Mouse (Mus musculus): Measurements from ENCODE around the gene Zfp791.
"Not testable (repeated sequence)": the region's sequence is repeated elsewhere in the genome, so short reads cannot be mapped to it uniquely, and the experiment has no call there.

The Zfp791 gene

GRCm38 (mm10) chr8:85122995-85123394 lies at the start of gene Zfp791:
Gene Zfp791, minus strand, starts transcription at chr8:85123095.
- no peak for DNase-seq (ENCODE audit: low spot score in 2 of 2)

DNA sequence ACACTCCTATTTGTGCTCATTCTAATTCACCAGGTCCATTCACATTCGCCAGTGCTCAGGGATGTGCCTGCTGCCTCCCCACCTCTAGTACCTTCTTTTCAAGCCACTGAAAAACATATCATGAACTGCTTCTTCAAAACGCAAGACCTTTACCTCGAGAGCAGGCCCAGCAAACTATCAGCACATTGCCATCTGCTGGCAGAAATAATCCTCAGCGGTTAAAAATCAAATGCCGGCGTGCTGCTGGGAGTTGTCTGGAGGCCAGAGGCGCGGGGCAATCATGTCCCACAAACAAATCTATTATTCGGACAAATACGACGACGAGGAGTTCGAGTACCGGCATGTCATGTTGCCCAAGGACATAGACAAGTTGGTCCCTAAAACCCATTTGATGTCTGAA lies 48.4 kb upstream of the Zfp791 start:
- DNase-seq (ENCODE audit: low spot score in 2 of 2): peak in 1 of 2 experiments; percentile 10

GRCm38 (mm10) chr8:85151624-85152023 lies 28.7 kb upstream of the Zfp791 start, which contains the start of gene Cks1brt:
Gene Cks1brt, plus strand, starts transcription at chr8:85151924.
- DNase-seq (ENCODE audit: low spot score in 2 of 2): no peak

DNA sequence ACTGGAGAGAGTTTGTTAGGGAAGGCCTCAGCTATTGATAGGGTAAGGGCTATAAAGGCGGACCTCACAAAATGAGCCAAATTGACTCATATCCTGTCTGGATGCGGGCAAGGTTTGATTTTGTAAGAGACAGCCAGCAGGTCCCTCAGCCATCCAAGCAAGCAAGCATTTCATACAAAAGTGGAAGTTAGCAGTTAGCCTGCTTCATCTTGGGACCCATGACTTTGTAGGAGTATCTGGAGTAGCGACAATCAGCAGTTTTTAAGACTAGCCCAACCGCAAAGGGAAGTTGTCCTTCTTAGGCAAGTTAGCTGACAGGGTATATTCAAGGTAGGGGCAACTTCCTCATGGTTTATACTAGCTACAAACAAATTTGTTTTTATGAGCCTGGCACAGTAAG lies 19.6 kb upstream of the Zfp791 start:
- no peak for DNase-seq (ENCODE audit: low spot score in 2 of 2)

- not testable (repeated sequence) for DNase-seq (ENCODE audit: low spot score in 2 of 2)
Observed at GRCm38 (mm10) chr8:85135690-85136089, 12.8 kb upstream of the Zfp791 start.

GRCm38 (mm10) chr8:85132335-85132734 lies 9.4 kb upstream of the Zfp791 start:
- DNase-seq (ENCODE audit: low spot score in 2 of 2): no peak

DNA sequence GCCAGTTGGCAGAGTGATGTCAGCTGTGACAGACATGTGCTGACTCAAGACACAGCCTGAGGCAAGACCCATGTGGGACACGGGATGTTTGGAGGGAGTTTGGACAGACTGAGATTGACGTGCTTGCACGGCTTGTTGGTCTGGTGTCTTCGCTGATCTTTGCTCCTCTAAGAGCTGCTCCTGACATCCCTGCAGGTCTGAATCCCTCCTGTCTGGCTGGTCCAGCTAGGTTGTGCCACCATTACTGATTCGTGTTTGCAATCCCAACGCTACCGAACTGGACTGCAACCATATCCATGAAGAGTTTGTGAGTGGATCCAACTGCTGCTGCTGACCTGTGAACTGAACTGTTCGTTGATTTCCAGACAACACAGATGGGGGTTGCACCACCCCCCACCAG lies 796 bp upstream of the Zfp791 start:
- DNase-seq (ENCODE audit: low spot score in 2 of 2): no peak

- not testable (repeated sequence) for DNase-seq (ENCODE audit: low spot score in 2 of 2)
Observed at GRCm38 (mm10) chr8:85120251-85120650, 2.6 kb downstream of the Zfp791 start.

DNA sequence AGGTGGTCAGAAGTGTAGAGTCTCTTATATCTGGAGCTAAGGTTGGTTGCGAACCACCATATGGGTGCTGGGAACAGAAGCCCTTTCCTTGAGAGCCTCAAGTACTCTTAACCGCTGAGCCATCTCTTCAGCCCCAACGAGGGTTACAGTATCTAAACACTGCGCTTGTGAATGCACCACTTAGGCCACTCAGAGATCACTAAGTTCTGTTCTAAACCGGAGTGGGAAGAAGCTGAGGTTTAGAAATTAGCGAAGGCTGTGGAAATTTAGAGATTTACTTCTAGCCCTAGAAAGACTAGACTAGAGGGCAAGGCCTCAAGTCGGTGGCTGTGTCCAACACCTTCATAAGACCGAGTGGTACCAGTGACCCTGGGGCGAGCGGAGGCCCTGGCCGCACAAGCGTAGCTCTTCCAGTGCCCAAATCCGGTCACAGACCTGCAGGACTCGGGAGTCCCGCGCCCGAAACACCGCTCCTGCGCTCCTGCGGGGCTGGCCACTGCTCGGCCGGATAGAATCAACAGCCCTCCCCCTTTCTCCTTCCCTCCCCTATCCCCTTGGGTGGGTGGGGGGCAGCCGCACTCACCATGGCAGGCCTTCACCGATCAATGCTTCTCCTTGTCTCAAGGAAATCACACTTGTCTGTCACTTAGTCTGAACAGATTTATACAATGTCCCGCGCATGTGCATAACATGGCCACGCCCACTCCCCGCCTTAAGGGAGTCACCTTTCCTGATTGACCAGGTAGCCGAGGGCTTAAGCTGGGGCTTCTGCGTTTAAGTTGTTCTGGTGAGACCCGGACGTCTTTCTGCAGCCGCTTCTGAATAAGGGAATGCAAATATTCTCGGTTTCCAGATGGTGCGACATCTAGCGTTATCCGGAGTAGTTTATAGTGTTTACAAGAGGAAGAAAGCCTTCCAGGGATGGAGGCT lies 3.6 kb downstream of the Zfp791 start:
- DNase-seq (ENCODE audit: low spot score in 2 of 2): no peak

DNA sequence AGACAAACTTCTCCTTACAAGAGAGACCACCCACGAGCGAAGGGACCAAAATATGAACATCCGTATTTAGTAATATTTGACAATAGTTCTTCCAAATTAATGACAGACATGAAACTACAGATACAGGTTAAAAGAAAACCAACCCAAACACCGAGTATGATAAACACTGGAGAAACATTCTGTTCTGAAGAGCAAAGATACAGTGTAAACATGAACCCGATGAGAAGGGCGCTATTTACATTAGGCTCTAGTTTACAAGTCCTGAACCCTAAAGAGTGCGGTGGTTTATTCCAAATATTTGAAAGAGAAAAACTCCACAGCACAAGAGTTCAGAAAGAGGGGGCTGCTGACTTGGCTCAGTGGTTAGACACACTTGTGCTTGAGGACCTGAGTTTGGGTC lies 5.9 kb downstream of the Zfp791 start:
- DNase-seq (ENCODE audit: low spot score in 2 of 2): no peak

DNA sequence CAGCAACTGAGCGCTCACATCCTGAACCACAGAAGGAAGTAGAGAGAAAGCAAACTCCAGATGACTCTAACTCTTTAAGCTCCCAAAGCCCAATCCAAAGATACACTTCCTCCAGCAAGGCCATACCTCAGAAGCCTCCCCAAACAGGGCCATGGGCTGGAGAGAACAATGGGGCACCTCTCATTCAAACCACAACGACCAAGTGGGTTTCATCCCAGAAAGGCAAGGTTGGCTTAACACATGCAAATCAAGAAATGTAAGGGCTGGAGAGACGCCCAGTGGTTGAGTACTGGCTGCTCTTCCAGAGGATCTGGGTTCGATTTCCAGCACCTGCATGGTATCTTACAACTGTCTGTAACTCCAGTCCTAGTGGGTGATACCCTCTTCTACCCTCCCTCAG lies 7.4 kb downstream of the Zfp791 start:
- DNase-seq (ENCODE audit: low spot score in 2 of 2): no peak

- DNase-seq (ENCODE audit: low spot score in 2 of 2): no peak
Observed at GRCm38 (mm10) chr8:85113241-85113640, 9.7 kb downstream of the Zfp791 start.

- DNase-seq (ENCODE audit: low spot score in 2 of 2): no peak
Observed at GRCm38 (mm10) chr8:85100076-85100665, 22.7 kb downstream of the Zfp791 start.

DNA sequence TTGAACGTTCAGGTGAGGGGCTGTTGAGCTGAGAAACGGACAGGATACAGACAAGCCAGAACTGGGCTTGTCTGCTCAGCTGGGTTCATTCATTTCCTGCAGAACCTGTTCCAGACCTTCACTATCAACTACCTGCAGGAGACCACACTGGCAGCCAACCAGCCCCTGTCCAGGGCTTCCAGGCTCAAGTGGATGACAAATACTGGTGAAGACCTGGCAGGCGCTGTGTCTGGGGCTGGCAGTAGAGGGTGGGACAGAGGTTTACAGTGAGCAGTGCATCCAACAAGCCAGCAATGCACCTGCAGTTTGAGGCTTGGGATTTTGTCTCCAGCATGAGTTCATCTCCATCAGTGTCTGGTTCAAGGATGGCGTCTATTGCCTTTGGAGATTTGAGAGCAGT lies 26.0 kb downstream of the Zfp791 start:
- no peak for DNase-seq (ENCODE audit: low spot score in 2 of 2)

DNA sequence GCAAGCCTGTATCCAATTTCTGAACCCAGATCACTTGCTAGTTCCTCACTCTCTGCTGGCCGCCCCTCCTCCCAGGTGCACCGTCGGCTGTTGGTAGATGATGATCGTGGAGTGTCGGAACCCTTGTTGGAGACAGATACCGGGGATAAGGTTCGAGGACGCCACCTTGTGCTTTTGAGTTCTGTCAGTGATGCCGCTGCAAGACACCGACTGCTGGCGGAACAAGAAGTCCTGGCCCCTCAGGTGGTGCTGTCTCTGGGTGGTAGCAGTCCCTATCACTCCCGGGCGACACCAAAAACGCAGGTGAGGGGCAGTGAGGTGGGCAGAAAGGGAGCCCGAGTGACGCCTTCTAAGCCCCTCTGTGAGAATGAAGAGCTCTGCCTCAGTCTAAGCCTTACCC lies 26.7 kb downstream of the Zfp791 start:
- no peak for DNase-seq (ENCODE audit: low spot score in 2 of 2)

- DNase-seq (ENCODE audit: low spot score in 2 of 2): no peak
Observed at GRCm38 (mm10) chr8:85095566-85095965, 27.3 kb downstream of the Zfp791 start.

DNA sequence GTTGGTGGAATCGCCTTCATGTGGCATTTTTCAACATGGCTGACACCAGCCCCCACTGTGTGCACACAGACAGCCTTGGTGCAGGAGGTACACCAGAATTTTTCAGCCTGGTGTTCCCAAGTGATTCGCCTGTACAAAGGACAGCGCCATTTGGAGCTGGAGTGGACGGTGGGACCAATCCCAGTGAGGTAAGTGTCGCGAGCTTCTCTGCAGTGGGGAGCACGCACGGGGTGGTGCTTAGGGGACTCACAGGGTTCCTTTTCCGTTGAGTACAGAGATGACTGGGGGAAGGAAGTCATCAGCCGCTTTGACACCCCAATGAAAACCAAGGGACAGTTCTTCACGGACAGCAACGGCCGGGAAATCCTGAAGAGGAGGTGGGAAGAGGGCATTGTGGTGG lies 27.8 kb downstream of the Zfp791 start:
- DNase-seq (ENCODE audit: low spot score in 2 of 2): no peak

DNA sequence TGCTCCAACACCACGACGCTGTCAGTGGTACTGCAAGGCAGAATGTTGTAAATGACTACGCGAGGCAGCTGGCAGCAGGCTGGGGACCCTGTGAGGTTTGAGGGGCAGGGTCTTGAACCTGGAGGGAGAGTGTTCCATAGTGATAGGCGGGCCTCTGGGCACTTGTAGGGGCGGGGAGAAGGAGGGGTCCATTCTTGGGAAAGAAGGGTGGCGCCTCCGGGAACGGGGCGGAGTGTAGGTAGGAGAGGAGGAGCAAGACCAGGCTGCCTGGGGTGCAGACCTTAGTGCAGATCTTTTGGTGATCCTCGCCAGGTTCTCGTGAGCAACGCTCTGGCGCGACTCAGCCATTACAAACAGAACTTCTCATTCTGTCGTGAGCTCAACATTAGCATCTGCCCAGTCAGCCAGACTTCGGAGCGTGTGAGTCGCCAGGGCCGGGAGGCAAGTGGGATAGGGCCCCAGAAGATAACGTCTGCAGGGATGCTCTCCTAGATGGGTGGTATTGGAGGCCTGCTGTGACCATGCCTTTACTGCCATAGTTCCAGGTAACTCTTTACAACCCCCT lies 31.3 kb downstream of the Zfp791 start:
- DNase-seq (ENCODE audit: low spot score in 2 of 2): no peak

- no peak for DNase-seq (ENCODE audit: low spot score in 2 of 2)
Observed at GRCm38 (mm10) chr8:85090856-85091255, 32.0 kb downstream of the Zfp791 start.

DNA sequence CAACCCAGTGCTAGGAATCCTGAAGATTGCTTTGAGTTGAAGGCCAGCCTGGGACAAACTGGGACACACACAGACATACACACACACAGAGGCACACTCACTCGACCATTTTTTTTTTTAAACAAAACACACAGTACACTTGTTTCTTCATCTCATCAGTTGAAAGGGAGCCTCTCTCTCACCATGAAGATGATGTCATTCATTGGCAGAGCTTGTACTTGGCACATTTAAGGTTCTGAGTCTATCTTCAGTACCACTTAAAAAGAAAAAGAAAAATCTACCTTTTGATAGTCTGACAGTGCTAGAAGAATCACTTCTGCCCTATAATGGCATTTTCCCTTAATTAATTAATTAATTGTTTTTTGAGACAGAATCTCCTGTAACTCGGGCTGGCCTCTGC lies 34.1 kb downstream of the Zfp791 start:
- no peak for DNase-seq (ENCODE audit: low spot score in 2 of 2)

- DNase-seq (ENCODE audit: low spot score in 2 of 2): no peak
Observed at GRCm38 (mm10) chr8:85086238-85086637, 36.7 kb downstream of the Zfp791 start.

- DNase-seq (ENCODE audit: low spot score in 2 of 2): no peak
Observed at GRCm38 (mm10) chr8:85084633-85085032, 38.3 kb downstream of the Zfp791 start.

All from thymus, postnatal 10 days (tissue).